Comparison of ENCODE assay signal across 10 mouse cellular contexts in genomic region chr2:79454786-79455446, GRCm38 (mm10). TPM values are rescaled to one million over a fixed set of nuclear protein-coding genes. Genes with fewer than 3 reads are reported as not detected.
DNase-seq lines count a peak whose midpoint lies in the region; ATAC-seq and TF ChIP-seq lines count a peak whose summit lies in the region.
"Had no signal": no experiment of that assay in that cellular context is flagged by ENCODE, and none has a peak within 500 bp of the region (broad histone marks: within the 10 kb centered on the region; RNA-seq: fewer than 3 reads in every experiment).

No protein-coding gene starts in this region.

- TF ChIP-seq CTCF in forebrain, postnatal 0 days (IDR thresholded peaks at IDR 0.05; ENCODE audit: low read depth) = no peak

- ATAC-seq in forebrain, postnatal 0 days = 0 out of 2 replicates have a peak, but pooled peaks have one; percentile 2
- ATAC-seq in midbrain, embryonic 15.5 days (replicated peaks) = 0 out of 2 replicates have a peak, but pooled peaks have one; percentile 4
- ATAC-seq in erythroid progenitor cell, adult 5-6 weeks (replicated peaks; ENCODE audit: low FRiP score, poor library complexity, severe bottlenecking) = no peak
- ATAC-seq in CD4-positive, CD25-positive, alpha-beta regulatory T cell, adult 4 months = no peak

- H3K36me3 ChIP-seq in forebrain, postnatal 0 days (ENCODE audit: insufficient read depth) = no peaks in the 10 kb centered on the region
- no peaks in the 10 kb centered on the region for H3K36me3 ChIP-seq in midbrain, embryonic 15.5 days (replicated peaks)

- H3K27me3 ChIP-seq in forebrain, postnatal 0 days (ENCODE audit: insufficient read depth, low read length) = peaks cover 21% of the 10 kb centered on the region
- H3K27me3 ChIP-seq in midbrain, embryonic 15.5 days (replicated peaks) = peaks cover 14% of the 10 kb centered on the region

- H3K4me2 ChIP-seq in forebrain, postnatal 0 days (ENCODE audit: low read depth) = peak overlapping the region; percentile 59
- H3K4me2 ChIP-seq in midbrain, embryonic 15.5 days = peak overlapping the region; percentile 63

- DNase-seq in ZHBTc4 (ENCODE audit: low read depth, low spot score) (peak; percentile 4), liver (no peak)
- peak; percentile 89 for DNase-seq in cerebellum, adult 9-10 months
- DNase-seq in forebrain, postnatal 0 days = peak; percentile 72
- no peak for DNase-seq in urinary bladder, postnatal 25 days (ENCODE audit: low spot score)

- H3K4me1 ChIP-seq in forebrain, postnatal 0 days (ENCODE audit: insufficient read depth) = peaks cover 11% of the 10 kb centered on the region
- peaks cover 29% of the 10 kb centered on the region for H3K4me1 ChIP-seq in midbrain, embryonic 15.5 days

- no peaks in the 10 kb centered on the region for H3K9me3 ChIP-seq in forebrain, postnatal 0 days (ENCODE audit: low read length)
- no peaks in the 10 kb centered on the region for H3K9me3 ChIP-seq in midbrain, embryonic 15.5 days

- 5% methylated on average over 15 of the region's 15 CpGs for WGBS in forebrain, postnatal 0 days
- WGBS in midbrain, embryonic 15.5 days = 9% methylated on average over 15 of the region's 15 CpGs

- peak overlapping the region; percentile 69 for H3K27ac ChIP-seq in forebrain, postnatal 0 days (ENCODE audit: low read depth, low read length)
- H3K27ac ChIP-seq in midbrain, embryonic 15.5 days = peak overlapping the region; percentile 65

- H3K4me3 ChIP-seq in forebrain, postnatal 0 days (ENCODE audit: low read depth, low read length) = peak overlapping the region; percentile 48
- H3K4me3 ChIP-seq in midbrain, embryonic 15.5 days = peak overlapping the region; percentile 44

- H3K9ac ChIP-seq in forebrain, postnatal 0 days = peak overlapping the region; percentile 50
- peak overlapping the region; percentile 39 for H3K9ac ChIP-seq in midbrain, embryonic 15.5 days

RNA-seq across cellular contexts. Expression of gene Neurod1, which starts 1.6 kb away (rescaled TPM):
- 14.2 and 15.9 TPM in 2 replicates for total RNA-seq in forebrain, postnatal 0 days (2014; rRNA removed)
- 29.8 and 43.0 TPM in 2 replicates for polyA plus RNA-seq in forebrain, postnatal 0 days (2015; fragmentation: Nextera tagmentation; extraction: Ambion mirVana)
- polyA plus RNA-seq in midbrain, embryonic 15.5 days (2015; fragmentation: Nextera tagmentation; extraction: Ambion mirVana) = 21.0 and 21.4 TPM in 2 replicates
- not detected in 2 replicates for total RNA-seq in erythroid progenitor cell, adult 5-6 weeks (2015; ENCODE audit: low replicate concordance)
- not detected in 2 replicates for total RNA-seq in erythroid progenitor cell, adult 5-6 weeks (2017; ENCODE audit: low replicate concordance)
- not detected for polyA plus RNA-seq in CD4-positive, CD25-positive, alpha-beta regulatory T cell, adult 4 months (2017; shearing (Covaris generic))
- total RNA-seq: megakaryocyte, adult 5-6 weeks had no signal
- polyA plus RNA-seq: heart, postnatal 0 days had no signal

RNA-seq across cellular contexts. Expression of gene Cerkl, which starts 1.7 kb away (rescaled TPM):
- 0.15 and 0.52 TPM in 2 replicates for total RNA-seq in forebrain, postnatal 0 days (2014; rRNA removed)
- 1.1 and 1.2 TPM in 2 replicates for polyA plus RNA-seq in forebrain, postnatal 0 days (2015; fragmentation: Nextera tagmentation; extraction: Ambion mirVana)
- polyA plus RNA-seq in midbrain, embryonic 15.5 days (2015; fragmentation: Nextera tagmentation; extraction: Ambion mirVana) = 0.80 and 1.1 TPM in 2 replicates
- 2.9 and 3.6 TPM in 2 replicates for total RNA-seq in erythroid progenitor cell, adult 5-6 weeks (2015; ENCODE audit: low replicate concordance)
- 4.3 and 10.5 TPM in 2 replicates for total RNA-seq in erythroid progenitor cell, adult 5-6 weeks (2017; ENCODE audit: low replicate concordance)
- polyA plus RNA-seq in CD4-positive, CD25-positive, alpha-beta regulatory T cell, adult 4 months (2017; shearing (Covaris generic)) = 10 to 100 TPM; 35.8 to 46.1 TPM

Comparison
In these comparisons a context has a peak if more than half of its experiments do, and no peak if none do; other contexts are left out.
1. DNase-seq: peak in ZHBTc4 (single experiment), cerebellum, adult 9-10 months (single experiment) and forebrain, postnatal 0 days (single experiment); none in liver (single experiment) and urinary bladder, postnatal 25 days (single experiment).
2. ATAC-seq: peak in forebrain, postnatal 0 days (single experiment) and midbrain, embryonic 15.5 days (single experiment); none in erythroid progenitor cell, adult 5-6 weeks (single experiment) and CD4-positive, CD25-positive, alpha-beta regulatory T cell, adult 4 months (single experiment).
3. RNA of gene Neurod1, which starts 1.6 kb away (polyA plus RNA-seq): 29.8 to 43.0 TPM in forebrain, postnatal 0 days and 21.0 to 21.4 TPM in midbrain, embryonic 15.5 days; not detected in CD4-positive, CD25-positive, alpha-beta regulatory T cell, adult 4 months; every median in the first group is over 10 times any median in the second.
4. RNA of gene Cerkl, which starts 1.7 kb away (polyA plus RNA-seq): 35.8 to 46.1 TPM in CD4-positive, CD25-positive, alpha-beta regulatory T cell, adult 4 months; 1.1 to 1.2 TPM in forebrain, postnatal 0 days and 0.80 to 1.1 TPM in midbrain, embryonic 15.5 days; every median in the first group is over 10 times any median in the second.